Mouse (Mus musculus) natural killer cell, adult 2 months (primary cell): Measurements from ENCODE around the gene Cep68.
A peak's percentile ranks its signal among the peaks of the same experiment; 100 is the strongest.
"Not testable (repeated sequence)": the region's sequence is repeated elsewhere in the genome, so short reads cannot be mapped to it uniquely, and the experiment has no call there.

Source experiments
- DNase-seq, 2 experiments: peaks; one replicate each; pipeline ENCODE4 v3.0.0; 2022; ENCODE audit warnings: low spot score in 2 of 2

Cep68 gene

GRCm38 (mm10) chr11:20242366-20243056, 6.7 kb downstream of the Cep68 start:
- no peak for DNase-seq

- no peak for DNase-seq
Measured at GRCm38 (mm10) chr11:20241311-20241710, 7.9 kb downstream of the Cep68 start.

GRCm38 (mm10) chr11:20240331-20240730, 8.9 kb downstream of the Cep68 start:
- DNase-seq, result no peak

- no peak for DNase-seq
Measured at GRCm38 (mm10) chr11:20239279-20239861, 9.9 kb downstream of the Cep68 start.

GRCm38 (mm10) chr11:20237976-20238375, 11.3 kb downstream of the Cep68 start:
- no peak for DNase-seq

GRCm38 (mm10) chr11:20237018-20237417, 12.2 kb downstream of the Cep68 start:
- no peak for DNase-seq

- no peak for DNase-seq
Measured at GRCm38 (mm10) chr11:20234233-20234632, 15.0 kb downstream of the Cep68 start.

GRCm38 (mm10) chr11:20232016-20232755, 17.0 kb downstream of the Cep68 start:
- DNase-seq, result no peak

GRCm38 (mm10) chr11:20231128-20231878, 17.9 kb downstream of the Cep68 start:
- DNase-seq, result no peak

- DNase-seq, result no peak
Measured at GRCm38 (mm10) chr11:20230286-20230685, 18.9 kb downstream of the Cep68 start.

GRCm38 (mm10) chr11:20229311-20229710, 19.9 kb downstream of the Cep68 start:
- DNase-seq, result no peak

- no peak for DNase-seq
Measured at GRCm38 (mm10) chr11:20228666-20229065, 20.6 kb downstream of the Cep68 start.

- no peak for DNase-seq
Measured at GRCm38 (mm10) chr11:20225938-20226337, 23.3 kb downstream of the Cep68 start.

- no peak for DNase-seq
Measured at GRCm38 (mm10) chr11:20224196-20224595, 25.0 kb downstream of the Cep68 start.

- DNase-seq, result not testable (repeated sequence)
Measured at GRCm38 (mm10) chr11:20221671-20222070, 27.6 kb downstream of the Cep68 start.

- no peak for DNase-seq
Measured at GRCm38 (mm10) chr11:20217227-20217626, 32.0 kb downstream of the Cep68 start.

GRCm38 (mm10) chr11:20216415-20216814, 32.8 kb downstream of the Cep68 start:
- no peak for DNase-seq

- peak in 1 of 2 experiments; percentile 25 for DNase-seq
Measured at GRCm38 (mm10) chr11:20214779-20215178, 34.5 kb downstream of the Cep68 start.

GRCm38 (mm10) chr11:20211838-20212237, 37.4 kb downstream of the Cep68 start:
- DNase-seq, result peak in 1 of 2 experiments; percentile 26

GRCm38 (mm10) chr11:20207589-20207988, 41.6 kb downstream of the Cep68 start:
- no peak for DNase-seq

- no peak for DNase-seq
Measured at GRCm38 (mm10) chr11:20206626-20207223, 42.5 kb downstream of the Cep68 start.

GRCm38 (mm10) chr11:20205538-20205937, 43.7 kb downstream of the Cep68 start:
- DNase-seq, result no peak
